Mouse (Mus musculus) kidney, postnatal 0 days (tissue): ENCODE measurements around the gene Suclg2. TPM values are rescaled to one million over a fixed set of nuclear protein-coding genes. Genes with fewer than 3 reads are reported as not detected.

Experiments
- ATAC-seq: fragments of 200-750 bp; cut with Nextera tagmentation; replicated peaks from 2 replicates; pipeline ENCODE4 v1.8.0; 2017; ENCODE audit warnings: low read depth, moderate number of reproducible peaks, moderate TSS enrichment, moderate library complexity; ENCODE audit not compliant: low FRiP score
- DNase-seq: peaks from one replicate; pipeline ENCODE4 v3.0.0-alpha.2; 2016; ENCODE audit warnings: low spot score
- H3K27ac ChIP-seq: fragments of 300-500 bp; sonication (generic); 2 replicates; pipeline ENCODE4 v1.5.1; 2014; ENCODE audit warnings: mild to moderate bottlenecking
- H3K27me3 ChIP-seq: fragments of 300-500 bp; sonication (generic); 2 replicates; pipeline ENCODE4 v1.6.1; 2014; ENCODE audit warnings: low read length, mixed read lengths; ENCODE audit not compliant: insufficient read depth
- H3K36me3 ChIP-seq: fragments of 300-500 bp; sonication (generic); 2 replicates; pipeline ENCODE4 v1.6.1; 2014; ENCODE audit warnings: low read length, mixed read lengths; ENCODE audit not compliant: insufficient read depth
- H3K4me1 ChIP-seq: fragments of 300-500 bp; sonication (generic); replicated peaks from 2 replicates; pipeline ENCODE4 v1.6.1; 2014; ENCODE audit warnings: antibody characterized with exemption, low read length, mixed read lengths; ENCODE audit not compliant: insufficient read depth
- H3K4me2 ChIP-seq: fragments of 300-500 bp; sonication (generic); 2 replicates; pipeline ENCODE4 v1.6.1; 2014; ENCODE audit warnings: mild to moderate bottlenecking, low read length, moderate library complexity, mixed read lengths
- H3K4me3 ChIP-seq: fragments of 300-500 bp; sonication (generic); replicated peaks from 2 replicates; pipeline ENCODE4 v1.5.1; 2014; ENCODE audit warnings: low read depth, low read length
- H3K9ac ChIP-seq: fragments of 300-500 bp; sonication (generic); 2 replicates; pipeline ENCODE4 v1.6.1; 2014; ENCODE audit warnings: low read depth, low read length
- H3K9me3 ChIP-seq: fragments of 300-500 bp; sonication (generic); replicated peaks from 2 replicates; pipeline ENCODE4 v1.6.1; 2016; ENCODE audit warnings: low read length, inconsistent platforms, mixed read lengths
- CTCF ChIP-seq: IDR thresholded peaks from 2 replicates; pipeline ENCODE4 v1.5.1; 2016; ENCODE audit warnings: antibody characterized with exemption, low read depth, mild to moderate bottlenecking, moderate library complexity
- WGBS: fragments of 180-500 bp; shearing (Covaris S2); extraction: QIAGEN DNeasy Blood & Tissue Kit; methylation state at CpG from one replicate; pipeline ENCODE4 v1.1.7; 2014; 5-methylcytosine and 5-hydroxymethylcytosine counted together
- polyA plus RNA-seq: library from polyadenylated mRNA; unstranded; fragments of >200 nt; fragmentation: Nextera tagmentation; extraction: Ambion mirVana; gene quantifications from 2 replicates; pipeline ENCODE4 v1.2.1, GENCODE M21; 2015

The Suclg2 gene
- polyA plus RNA-seq, 1 experiment from 2014 or later = 143 TPM

DNA sequence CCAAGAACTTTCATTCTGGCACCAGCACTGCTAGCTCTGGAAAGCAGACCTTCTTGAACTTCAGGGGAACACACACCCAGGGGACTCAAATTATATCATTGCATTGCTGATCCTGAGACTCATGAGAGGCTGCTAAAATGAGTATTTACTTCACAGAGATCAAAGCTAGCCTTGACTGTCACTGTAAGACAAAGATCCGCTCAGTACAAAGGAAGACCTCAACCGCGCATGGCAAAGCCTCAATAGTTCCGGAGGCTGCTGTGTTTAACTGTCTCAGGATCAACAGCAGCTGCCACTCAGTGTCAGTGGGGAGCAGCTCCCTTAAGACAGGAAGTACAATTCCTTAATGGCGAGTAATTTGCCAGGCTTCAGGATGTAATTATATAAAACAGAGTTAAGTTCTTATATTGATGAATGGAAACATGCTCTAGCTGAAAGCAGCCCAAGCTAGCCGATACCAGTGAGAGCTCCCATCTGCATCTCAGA, 67.2 kb downstream of the Suclg2 start:
- peaks cover 3% of the 10 kb centered on the region for H3K4me1 ChIP-seq
- H3K27me3 ChIP-seq = no peaks in the 10 kb centered on the region
- no peaks in the 10 kb centered on the region for H3K9me3 ChIP-seq
- no peak overlapping the region for H3K4me3 ChIP-seq
- WGBS = 38% methylated on average over 6 of the region's 6 CpGs
- no peak overlapping the region for H3K9ac ChIP-seq
- H3K4me2 ChIP-seq = no peak overlapping the region
- ATAC-seq (no peak), DNase-seq (no peak)
- TF ChIP-seq CTCF = no peak
- H3K27ac ChIP-seq = no peak overlapping the region
- H3K36me3 ChIP-seq = no peaks in the 10 kb centered on the region

GRCm38 (mm10) chr6:95650082-95650722, 68.4 kb downstream of the Suclg2 start:
- no peak overlapping the region for H3K4me3 ChIP-seq
- ATAC-seq (no peak), DNase-seq (peak; percentile 31)
- H3K27me3 ChIP-seq = no peaks in the 10 kb centered on the region
- 30% methylated on average over 13 of the region's 13 CpGs for WGBS
- no peak overlapping the region for H3K27ac ChIP-seq
- H3K4me2 ChIP-seq = no peak overlapping the region
- H3K9me3 ChIP-seq = no peaks in the 10 kb centered on the region
- no peak overlapping the region for H3K9ac ChIP-seq
- H3K36me3 ChIP-seq = no peaks in the 10 kb centered on the region
- H3K4me1 ChIP-seq = peaks cover 3% of the 10 kb centered on the region
- TF ChIP-seq CTCF = no peak

DNA sequence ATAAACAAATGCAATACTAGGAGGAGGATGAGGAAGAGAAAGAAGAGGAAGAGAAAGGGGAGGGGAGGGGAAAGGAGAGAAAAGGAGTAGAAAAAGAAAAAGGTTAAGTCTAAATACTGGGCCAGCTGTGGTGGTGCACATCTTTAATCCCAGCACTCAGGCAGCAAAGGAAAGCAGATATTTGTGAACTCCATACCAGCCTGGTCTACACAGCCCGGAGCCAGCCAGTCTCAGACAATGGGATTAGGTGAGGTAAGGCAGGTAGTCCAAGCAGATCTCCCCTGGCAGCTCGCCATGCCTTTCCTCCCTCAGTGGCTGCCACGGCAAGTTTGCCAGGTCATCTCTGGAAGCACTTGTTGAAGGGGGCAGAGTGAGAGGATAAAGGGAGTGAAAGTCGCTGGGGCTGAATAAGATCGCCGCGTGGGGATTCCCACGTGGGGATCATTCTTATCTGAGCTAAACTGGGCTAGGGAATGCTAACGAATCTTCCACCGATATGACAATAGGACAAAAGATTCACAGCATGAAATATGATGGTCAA, 69.4 kb downstream of the Suclg2 start:
- H3K27ac ChIP-seq = no peak overlapping the region
- no peaks in the 10 kb centered on the region for H3K9me3 ChIP-seq
- H3K27me3 ChIP-seq = no peaks in the 10 kb centered on the region
- no peak overlapping the region for H3K4me3 ChIP-seq
- H3K36me3 ChIP-seq = no peaks in the 10 kb centered on the region
- peaks cover 3% of the 10 kb centered on the region for H3K4me1 ChIP-seq
- H3K9ac ChIP-seq = no peak overlapping the region
- DNase-seq = no peak
- ATAC-seq = no peak
- no peak overlapping the region for H3K4me2 ChIP-seq
- TF ChIP-seq CTCF = no peak
- 75% methylated on average over 10 of the region's 10 CpGs for WGBS

GRCm38 (mm10) chr6:95637416-95637815, 81.2 kb downstream of the Suclg2 start:
- ATAC-seq (no peak), DNase-seq (no peak)
- Histone ChIP-seq H3K4me2 (no peak overlapping the region), H3K9ac (no peak overlapping the region), H3K4me1 (no peaks in the 10 kb centered on the region), H3K27me3 (no peaks in the 10 kb centered on the region), H3K27ac (no peak overlapping the region), H3K9me3 (no peaks in the 10 kb centered on the region), H3K36me3 (no peaks in the 10 kb centered on the region), H3K4me3 (no peak overlapping the region)
- no peak for TF ChIP-seq CTCF
- WGBS = 91% methylated on average over 2 of the region's 2 CpGs

DNA sequence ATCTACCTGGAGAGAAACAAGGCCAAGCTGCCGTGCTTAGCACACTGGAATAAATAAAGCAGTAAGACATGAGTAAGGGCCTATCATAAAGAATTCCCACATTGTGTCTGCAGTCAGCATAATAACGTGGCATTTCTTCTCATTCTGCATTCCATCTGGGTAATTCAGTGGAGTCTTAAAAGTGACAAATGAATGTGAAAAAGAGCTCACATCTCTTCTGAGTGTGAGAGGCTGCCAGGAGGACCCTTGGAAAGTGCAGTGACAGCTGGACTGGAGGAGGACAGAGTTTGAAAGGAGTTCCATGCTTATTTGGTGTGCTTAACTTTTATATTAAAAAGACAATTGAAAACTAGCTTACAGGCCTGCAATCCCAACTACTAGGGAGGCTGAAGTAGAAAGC, 83.2 kb downstream of the Suclg2 start:
- 36% methylated on average over 2 of the region's 2 CpGs for WGBS
- H3K9me3 ChIP-seq = no peaks in the 10 kb centered on the region
- H3K4me1 ChIP-seq = no peaks in the 10 kb centered on the region
- no peak overlapping the region for H3K9ac ChIP-seq
- H3K27ac ChIP-seq = 0 out of 2 replicates have a peak overlapping the region, but pooled peaks have one; percentile 8
- TF ChIP-seq CTCF = no peak
- DNase-seq = peak; percentile 76
- no peak overlapping the region for H3K4me3 ChIP-seq
- no peak for ATAC-seq
- no peaks in the 10 kb centered on the region for H3K36me3 ChIP-seq
- no peaks in the 10 kb centered on the region for H3K27me3 ChIP-seq
- no peak overlapping the region for H3K4me2 ChIP-seq

DNA sequence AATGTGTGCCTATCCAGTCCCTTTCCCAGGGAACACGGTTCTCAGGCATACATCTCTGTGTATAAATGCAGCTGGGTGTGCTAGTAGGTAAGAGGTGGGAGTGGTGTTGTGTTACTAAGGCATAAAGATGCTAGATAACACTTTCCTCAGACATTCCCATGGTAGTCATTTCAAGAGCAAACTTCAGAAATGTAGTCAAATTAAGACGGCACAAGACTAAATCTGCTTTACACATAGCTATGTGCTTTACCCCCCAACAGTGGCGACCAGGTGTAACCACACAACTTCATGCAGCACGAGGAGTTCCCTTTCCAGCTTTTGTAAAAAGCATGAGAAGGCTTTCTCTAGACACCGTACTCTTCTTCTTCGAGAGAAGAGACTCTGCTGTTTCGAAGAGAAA, 89.5 kb downstream of the Suclg2 start:
- Histone ChIP-seq H3K36me3 (no peaks in the 10 kb centered on the region), H3K9me3 (no peaks in the 10 kb centered on the region), H3K9ac (no peak overlapping the region), H3K27ac (no peak overlapping the region), H3K4me3 (no peak overlapping the region), H3K4me2 (no peak overlapping the region), H3K27me3 (no peaks in the 10 kb centered on the region), H3K4me1 (no peaks in the 10 kb centered on the region)
- no peak for TF ChIP-seq CTCF
- DNase-seq (no peak), ATAC-seq (no peak)
- 86% methylated on average over 7 of the region's 7 CpGs for WGBS
